Mouse (Mus musculus) neural tube, embryonic 15.5 days (tissue): ENCODE measurements around the gene Mea1. TPM values are rescaled to one million over a fixed set of nuclear protein-coding genes. Genes with fewer than 3 reads are reported as not detected.

Experiments used
- ATAC-seq: fragments of 200-750 bp; cut with Nextera tagmentation; 2 replicates; pipeline ENCODE4 v1.8.0; 2017; ENCODE audit warnings: mild to moderate bottlenecking, moderate TSS enrichment, moderate library complexity; ENCODE audit not compliant: low FRiP score
- H3K27ac ChIP-seq: fragments of 300-500 bp; sonication (generic); replicated peaks from 2 replicates; pipeline ENCODE4 v1.5.1; 2015; ENCODE audit warnings: mild to moderate bottlenecking, inconsistent platforms
- H3K27me3 ChIP-seq: fragments of 300-500 bp; sonication (generic); replicated peaks from 2 replicates; pipeline ENCODE4 v1.6.1; 2015; ENCODE audit warnings: inconsistent platforms
- H3K36me3 ChIP-seq: fragments of 300-500 bp; sonication (generic); 2 replicates; pipeline ENCODE4 v1.6.1; 2015; ENCODE audit warnings: inconsistent platforms
- H3K4me1 ChIP-seq: fragments of 300-500 bp; sonication (generic); 2 replicates; pipeline ENCODE4 v1.6.1; 2015; ENCODE audit warnings: inconsistent platforms
- H3K4me2 ChIP-seq: fragments of 300-500 bp; sonication (generic); 2 replicates; pipeline ENCODE4 v1.6.1; 2015; ENCODE audit warnings: inconsistent platforms, mild to moderate bottlenecking, moderate library complexity
- H3K4me3 ChIP-seq: fragments of 300-500 bp; sonication (generic); replicated peaks from 2 replicates; pipeline ENCODE4 v1.5.1; 2015; ENCODE audit warnings: mild to moderate bottlenecking, inconsistent platforms
- H3K9ac ChIP-seq: fragments of 300-500 bp; sonication (generic); replicated peaks from 2 replicates; pipeline ENCODE4 v1.6.1; 2015; ENCODE audit warnings: mild to moderate bottlenecking, inconsistent platforms
- H3K9me3 ChIP-seq: fragments of 300-500 bp; sonication (generic); replicated peaks from 2 replicates; pipeline ENCODE4 v1.6.1; 2016; ENCODE audit warnings: inconsistent platforms
- WGBS: fragments of 180-500 bp; shearing (Covaris S2); methylation state at CpG from one replicate; pipeline ENCODE4 v1.1.7; 2015; ENCODE audit warnings: mixed read lengths; 5-methylcytosine and 5-hydroxymethylcytosine counted together
- polyA plus RNA-seq: library from polyadenylated mRNA; unstranded; fragments of >200 nt; fragmentation: Nextera tagmentation; extraction: Ambion mirVana; gene quantifications from 2 replicates; pipeline ENCODE4 v1.2.1, GENCODE M21; 2015

Gene Mea1
- polyA plus RNA-seq, 1 experiment from 2014 or later: 308 TPM

DNA sequence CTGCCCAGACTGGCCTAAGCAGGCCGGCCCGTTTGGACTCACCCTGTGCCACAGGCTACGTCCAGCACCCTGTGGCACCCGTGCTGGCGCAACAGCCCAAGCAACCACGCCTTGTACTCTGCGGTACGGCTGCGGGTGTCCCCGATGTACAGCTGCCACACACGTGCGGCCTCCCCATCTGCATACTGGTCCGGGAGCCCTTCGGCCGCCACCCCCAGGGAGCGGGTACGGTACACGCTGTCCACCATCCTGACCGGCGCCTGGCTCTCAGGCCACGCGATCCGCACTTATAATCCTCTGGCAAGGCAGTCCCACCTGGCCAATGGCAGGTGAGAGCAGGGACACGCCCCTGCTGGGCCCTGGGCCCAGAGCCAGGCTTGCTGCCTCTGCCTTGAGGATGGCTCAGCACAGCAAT, 50.3 kb downstream of the Mea1 start, which contains the start of gene Gnmt:
Gnmt (minus strand) TSS at position 265 of the 415 bp plus-strand sequence.
- peak within 1 kb of the TSS; percentile 13; the same call in 1 of the 2 replicates for H3K4me2 ChIP-seq
- H3K36me3 ChIP-seq: 0 out of 2 replicates have a peak, but pooled peaks cover 7% of the 10 kb centered on the region
- ATAC-seq: no peak
- H3K9me3 ChIP-seq: no peaks in the 10 kb centered on the region
- WGBS: 18% methylated on average over 24 of the region's 24 CpGs
- no peaks in the 10 kb centered on the region for H3K4me1 ChIP-seq
- no peak within 1 kb of the TSS for H3K27ac ChIP-seq
- H3K9ac ChIP-seq: no peak within 1 kb of the TSS
- no peak within 1 kb of the TSS for H3K4me3 ChIP-seq
- peaks cover 7% of the 10 kb centered on the region for H3K27me3 ChIP-seq

Other genes with a start within 250 kb of the Mea1 start
- gene Crip3, start 249.9 kb upstream of the Mea1 start, polyA plus RNA-seq: 2.7 and 43.4 TPM in 2 replicates
- gene Slc22a7, start 240.3 kb upstream of the Mea1 start, polyA plus RNA-seq: 1.3 TPM in 1 of 2 replicates, not detected in the other
- gene Ttbk1, start 191.1 kb upstream of the Mea1 start, polyA plus RNA-seq: 5.5 and 7.8 TPM in 2 replicates
- gene Dnph1, start 182.1 kb upstream of the Mea1 start, polyA plus RNA-seq: 13.6 and 22.7 TPM in 2 replicates
- gene Cul9, start 132.4 kb upstream of the Mea1 start, polyA plus RNA-seq: 17.3 and 22.6 TPM in 2 replicates
- 2.5 and 6.4 TPM in 2 replicates for gene Srf, start 122.6 kb upstream of the Mea1 start, polyA plus RNA-seq
- 29.3 and 41.7 TPM in 2 replicates for gene Ptk7, start 49.3 kb upstream of the Mea1 start, polyA plus RNA-seq
- gene Klc4, start 32.8 kb upstream of the Mea1 start, polyA plus RNA-seq: 31.8 and 32.3 TPM in 2 replicates
- gene Mrpl2, start 32.6 kb upstream of the Mea1 start, polyA plus RNA-seq: 64.9 and 80.5 TPM in 2 replicates
- 37.1 and 40.1 TPM in 2 replicates for gene Cul7, start 28.5 kb upstream of the Mea1 start, polyA plus RNA-seq
- gene Rrp36, start 4.4 kb upstream of the Mea1 start, polyA plus RNA-seq: 53.5 and 59.1 TPM in 2 replicates
- gene Klhdc3, start 2.1 kb downstream of the Mea1 start, polyA plus RNA-seq: 166 TPM in 2 replicates
- gene Ppp2r5d, start 26.3 kb downstream of the Mea1 start, polyA plus RNA-seq: 89.1 and 93.2 TPM in 2 replicates
- gene Pex6, start 32.7 kb downstream of the Mea1 start, polyA plus RNA-seq: 27.8 and 28.3 TPM in 2 replicates
- 1.7 and 1.9 TPM in 2 replicates for gene Gnmt, start 50.4 kb downstream of the Mea1 start, polyA plus RNA-seq
- gene Cnpy3, start 73.4 kb downstream of the Mea1 start, polyA plus RNA-seq: 72.2 and 76.1 TPM in 2 replicates
- 0.19 and 43.5 TPM in 2 replicates for gene Ptcra, start 84.9 kb downstream of the Mea1 start, polyA plus RNA-seq
- gene 2310039H08Rik, start 93.8 kb downstream of the Mea1 start, polyA plus RNA-seq: 53.8 and 56.8 TPM in 2 replicates
- 77.2 and 88.4 TPM in 2 replicates for gene Rpl7l1, start 103.9 kb downstream of the Mea1 start, polyA plus RNA-seq
- gene Bicral, start 179.7 kb downstream of the Mea1 start, polyA plus RNA-seq: 6.6 and 8.3 TPM in 2 replicates
- gene Tbcc, start 211.9 kb downstream of the Mea1 start, polyA plus RNA-seq: 55.9 and 62.5 TPM in 2 replicates
- not detected in 2 replicates for gene Prph2, start 231.7 kb downstream of the Mea1 start, polyA plus RNA-seq